Mouse (Mus musculus) intestine, embryonic 14.5 days (tissue): ENCODE data around the gene Engase. TPM values are rescaled to one million over a fixed set of nuclear protein-coding genes. Genes with fewer than 3 reads are reported as not detected.

Experiments used
- ATAC-seq: fragments of 200-750 bp; cut with Nextera tagmentation; replicated peaks from 2 replicates; pipeline ENCODE4 v1.8.0; 2017; ENCODE audit warnings: low read depth, moderate number of reproducible peaks, moderate TSS enrichment, moderate library complexity; ENCODE audit not compliant: low FRiP score, low TSS enrichment
- DNase-seq: peaks from one replicate; pipeline ENCODE4 v3.0.0-alpha.2; 2018; ENCODE audit warnings: low spot score
- H3K27ac ChIP-seq: fragments of 300-500 bp; sonication (generic); 2 replicates; pipeline ENCODE4 v1.5.1; 2014; ENCODE audit warnings: low read depth, mild to moderate bottlenecking, control low read depth
- H3K27me3 ChIP-seq: fragments of 300-500 bp; sonication (generic); replicated peaks from 2 replicates; pipeline ENCODE4 v1.6.1; 2014; ENCODE audit warnings: low read length, control low read depth; ENCODE audit not compliant: control insufficient read depth, insufficient read depth
- H3K36me3 ChIP-seq: fragments of 300-500 bp; sonication (generic); 2 replicates; pipeline ENCODE4 v1.6.1; 2014; ENCODE audit warnings: low read length, control low read depth; ENCODE audit not compliant: control insufficient read depth, insufficient read depth
- H3K4me1 ChIP-seq: fragments of 300-500 bp; sonication (generic); replicated peaks from 2 replicates; pipeline ENCODE4 v1.6.1; 2014; ENCODE audit warnings: low read length, control low read depth, mixed read lengths; ENCODE audit not compliant: control insufficient read depth, insufficient read depth
- H3K4me2 ChIP-seq: fragments of 300-500 bp; sonication (generic); 2 replicates; pipeline ENCODE4 v1.6.1; 2014; ENCODE audit warnings: low read length
- H3K4me3 ChIP-seq: fragments of 300-500 bp; sonication (generic); 2 replicates; pipeline ENCODE4 v1.5.1; 2014; ENCODE audit warnings: low read depth, low read length, control low read depth, mixed read lengths
- H3K9ac ChIP-seq: fragments of 300-500 bp; sonication (generic); 2 replicates; pipeline ENCODE4 v1.6.1; 2014; ENCODE audit warnings: mild to moderate bottlenecking, low read length
- H3K9me3 ChIP-seq: fragments of 300-500 bp; sonication (generic); 2 replicates; pipeline ENCODE4 v1.6.1; 2016; ENCODE audit warnings: low read length, control low read depth; ENCODE audit not compliant: control insufficient read depth
- WGBS: fragments of 180-500 bp; shearing (Covaris S2); extraction: QIAGEN DNeasy Blood & Tissue Kit; methylation state at CpG from one replicate; pipeline ENCODE4 v1.1.7; 2014; 5-methylcytosine and 5-hydroxymethylcytosine counted together
- polyA plus RNA-seq: library from polyadenylated mRNA; unstranded; fragments of >200 nt; fragmentation: Nextera tagmentation; extraction: Ambion mirVana; gene quantifications from 2 replicates; pipeline ENCODE4 v1.2.1, GENCODE M21; 2014

The Engase gene
- polyA plus RNA-seq, 1 experiment from 2014 or later = 11.9 TPM

DNA sequence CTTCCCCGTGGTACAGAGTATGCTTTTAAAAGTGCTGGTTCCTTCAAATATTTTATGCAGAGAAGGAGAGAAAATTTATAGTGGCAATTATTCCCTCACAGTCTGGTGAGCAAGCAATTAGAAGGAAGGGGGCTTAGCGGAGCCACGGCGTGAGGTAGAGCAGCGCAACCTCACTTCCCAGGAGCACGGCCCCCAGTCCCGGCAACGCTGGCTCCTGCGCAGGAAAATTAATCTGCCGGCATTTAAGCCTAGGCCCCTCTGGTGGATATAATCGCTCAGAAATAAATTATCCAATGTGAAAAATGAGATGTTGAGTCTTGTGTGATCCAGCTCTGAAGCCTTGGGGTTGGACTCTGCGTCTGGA is 12.3 kb downstream of the Engase start:
- H3K27ac ChIP-seq = no peak overlapping the region
- no peak overlapping the region for H3K4me2 ChIP-seq
- H3K4me3 ChIP-seq = no peak overlapping the region
- H3K9me3 ChIP-seq = no peaks in the 10 kb centered on the region
- ATAC-seq (no peak), DNase-seq (no peak)
- H3K27me3 ChIP-seq = no peaks in the 10 kb centered on the region
- H3K9ac ChIP-seq = no peak overlapping the region
- WGBS = 75% methylated on average over 12 of the region's 12 CpGs
- H3K36me3 ChIP-seq = peaks cover 20% of the 10 kb centered on the region
- H3K4me1 ChIP-seq = 0 out of 2 replicates have a peak, but pooled peaks cover 8% of the 10 kb centered on the region

DNA sequence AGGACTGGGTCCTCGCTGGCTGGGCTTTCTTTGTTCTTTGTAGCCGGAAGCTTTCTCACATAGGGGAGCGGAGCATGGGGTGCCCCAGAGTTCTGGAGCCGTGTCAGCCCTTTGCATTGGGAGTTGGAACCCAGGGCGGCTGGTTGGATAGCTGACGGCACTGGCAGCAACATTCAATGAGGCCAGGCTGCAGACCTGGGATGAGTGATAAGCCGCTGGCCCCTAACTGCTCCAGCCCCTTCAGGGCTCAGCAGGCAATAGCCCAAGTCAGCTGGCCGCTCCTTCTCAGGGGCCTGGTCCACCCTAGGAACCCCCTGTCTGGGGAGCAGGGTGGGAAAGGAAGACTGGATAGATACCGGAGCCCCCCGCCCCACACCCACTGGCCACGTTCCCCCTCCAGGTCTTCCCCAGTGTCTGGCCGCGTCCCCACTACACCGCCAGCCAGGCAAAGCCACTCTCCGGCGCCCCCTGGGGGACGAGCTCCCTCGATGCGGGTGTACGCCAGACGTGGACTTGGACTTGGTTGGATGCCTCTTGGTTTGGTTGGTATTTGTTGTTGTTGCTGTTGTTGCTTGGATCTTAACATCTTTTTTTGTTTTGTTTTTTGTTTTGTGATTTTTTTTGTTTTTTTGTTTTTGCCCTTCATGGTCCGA is 14.1 kb downstream of the Engase start:
- Histone ChIP-seq H3K27ac (no peak overlapping the region), H3K9me3 (no peaks in the 10 kb centered on the region), H3K4me2 (0 out of 2 replicates have a peak overlapping the region, but pooled peaks have one; percentile 2), H3K36me3 (peaks cover 6% of the 10 kb centered on the region; the same call in 1 of the 2 replicates), H3K27me3 (no peaks in the 10 kb centered on the region), H3K9ac (no peak overlapping the region), H3K4me1 (0 out of 2 replicates have a peak, but pooled peaks cover 8% of the 10 kb centered on the region), H3K4me3 (no peak overlapping the region)
- ATAC-seq (0 out of 2 replicates have a peak, but pooled peaks have one; percentile 56), DNase-seq (peak; percentile 94)
- 21% methylated on average over 22 of the region's 22 CpGs for WGBS

- 0 out of 2 replicates have a peak, but pooled peaks cover 8% of the 10 kb centered on the region for H3K4me1 ChIP-seq
- H3K36me3 ChIP-seq = peaks cover 6% of the 10 kb centered on the region; the same call in 1 of the 2 replicates
- no peak overlapping the region for H3K4me2 ChIP-seq
- ATAC-seq = no peak
- H3K4me3 ChIP-seq = no peak overlapping the region
- H3K9me3 ChIP-seq = no peaks in the 10 kb centered on the region
- H3K27ac ChIP-seq = no peak overlapping the region
- no peaks in the 10 kb centered on the region for H3K27me3 ChIP-seq
- no peak overlapping the region for H3K9ac ChIP-seq
- 88% methylated on average over 7 of the region's 7 CpGs for WGBS
- DNase-seq = no peak
Observed at GRCm38 (mm10) chr11:118491230-118491629, 14.6 kb downstream of the Engase start.

- H3K9ac ChIP-seq = no peak overlapping the region
- H3K4me3 ChIP-seq = no peak overlapping the region
- H3K4me2 ChIP-seq = no peak overlapping the region
- H3K36me3 ChIP-seq = no peaks in the 10 kb centered on the region
- no peaks in the 10 kb centered on the region for H3K27me3 ChIP-seq
- H3K4me1 ChIP-seq = 0 out of 2 replicates have a peak, but pooled peaks cover 8% of the 10 kb centered on the region
- 65% methylated on average over 2 of the region's 2 CpGs for WGBS
- DNase-seq (no peak), ATAC-seq (no peak)
- H3K9me3 ChIP-seq = no peaks in the 10 kb centered on the region
- no peak overlapping the region for H3K27ac ChIP-seq
Observed at GRCm38 (mm10) chr11:118493458-118493857, 16.8 kb downstream of the Engase start.

- Histone ChIP-seq H3K4me3 (no peak overlapping the region), H3K27ac (no peak overlapping the region), H3K9me3 (no peaks in the 10 kb centered on the region), H3K4me2 (no peak overlapping the region), H3K9ac (no peak overlapping the region), H3K27me3 (no peaks in the 10 kb centered on the region), H3K4me1 (0 out of 2 replicates have a peak, but pooled peaks cover 8% of the 10 kb centered on the region), H3K36me3 (no peaks in the 10 kb centered on the region)
- DNase-seq = no peak
- ATAC-seq = no peak
- WGBS = 75% methylated on average over 12 of the region's 12 CpGs
Observed at GRCm38 (mm10) chr11:118494001-118494737, 17.5 kb downstream of the Engase start.

DNA sequence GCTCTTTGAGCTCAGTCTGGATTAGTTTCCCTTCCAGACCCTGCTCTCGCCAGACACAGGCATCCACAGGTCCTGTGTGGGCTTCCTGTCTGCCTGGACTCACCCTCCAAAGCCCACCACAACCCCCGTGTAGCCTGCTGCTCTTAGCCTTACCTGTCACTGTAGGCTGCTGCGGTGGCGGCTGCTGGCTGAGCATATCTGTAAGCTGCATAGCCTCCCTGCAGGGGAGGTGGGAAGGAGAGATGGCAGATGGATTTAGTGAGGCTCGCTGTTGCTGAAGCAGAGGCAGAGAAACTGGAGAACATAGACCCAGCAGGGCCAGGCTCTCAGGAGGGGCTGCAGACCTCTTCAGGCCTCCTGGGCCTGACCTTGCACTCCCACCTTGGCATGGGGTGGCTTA is 18.4 kb downstream of the Engase start:
- no peak overlapping the region for H3K9ac ChIP-seq
- no peaks in the 10 kb centered on the region for H3K36me3 ChIP-seq
- H3K4me2 ChIP-seq = no peak overlapping the region
- 34% methylated on average over 5 of the region's 5 CpGs for WGBS
- DNase-seq (no peak), ATAC-seq (no peak)
- H3K4me1 ChIP-seq = 0 out of 2 replicates have a peak, but pooled peaks cover 8% of the 10 kb centered on the region
- H3K27ac ChIP-seq = no peak overlapping the region
- H3K27me3 ChIP-seq = no peaks in the 10 kb centered on the region
- H3K4me3 ChIP-seq = no peak overlapping the region
- H3K9me3 ChIP-seq = no peaks in the 10 kb centered on the region

- no peaks in the 10 kb centered on the region for H3K9me3 ChIP-seq
- H3K4me3 ChIP-seq = no peak overlapping the region
- no peak overlapping the region for H3K4me2 ChIP-seq
- no peaks in the 10 kb centered on the region for H3K27me3 ChIP-seq
- H3K9ac ChIP-seq = no peak overlapping the region
- H3K4me1 ChIP-seq = 0 out of 2 replicates have a peak, but pooled peaks cover 8% of the 10 kb centered on the region
- H3K36me3 ChIP-seq = no peaks in the 10 kb centered on the region
- no peak for ATAC-seq
- no peak for DNase-seq
- 54% methylated on average over 20 of the region's 20 CpGs for WGBS
- H3K27ac ChIP-seq = no peak overlapping the region
Observed at GRCm38 (mm10) chr11:118496066-118496689, 19.5 kb downstream of the Engase start.

GRCm38 (mm10) chr11:118502990-118503389 is 26.4 kb downstream of the Engase start:
- H3K4me1 ChIP-seq = peaks cover 5% of the 10 kb centered on the region; the same call in 1 of the 2 replicates
- no peaks in the 10 kb centered on the region for H3K36me3 ChIP-seq
- peaks cover 22% of the 10 kb centered on the region for H3K27me3 ChIP-seq
- no peaks in the 10 kb centered on the region for H3K9me3 ChIP-seq
- DNase-seq (no peak), ATAC-seq (0 out of 2 replicates have a peak, but pooled peaks have one; percentile 18)
- H3K4me2 ChIP-seq = 0 out of 2 replicates have a peak overlapping the region, but pooled peaks have one; percentile 18
- WGBS = 54% methylated on average over 6 of the region's 6 CpGs
- no peak overlapping the region for H3K9ac ChIP-seq
- H3K27ac ChIP-seq = no peak overlapping the region
- H3K4me3 ChIP-seq = no peak overlapping the region
